ENCODE assay signal across 15 mouse cellular contexts in genomic region chr5:113723567-113724237, GRCm38 (mm10). TPM values are rescaled to one million over a fixed set of nuclear protein-coding genes. Genes with fewer than 3 reads are reported as not detected.
DNase-seq lines count a peak whose midpoint lies in the region; ATAC-seq lines count a peak whose summit lies in the region.
"Had no signal": no experiment of that assay in that cellular context is flagged by ENCODE, and none has a peak within 500 bp of the region (broad histone marks: within the 10 kb centered on the region; RNA-seq: fewer than 3 reads in every experiment).

No protein-coding gene starts in this region.

- DNase-seq in right cerebral cortex, postnatal 4 days, result peak; percentile 33
- no peak for DNase-seq in right cerebral cortex, postnatal 36 days (ENCODE audit: low spot score in 2 of 2)
- peak; percentile 100 for DNase-seq in cerebellum, adult 9-10 months
- DNase-seq in frontal cortex, postnatal 10 days (ENCODE audit: low spot score in 2 of 2), result no peak
- DNase-seq in lung, postnatal 4 days, result no peak

- H3K9me3 ChIP-seq in hindbrain, embryonic 16.5 days (ENCODE audit: control insufficient read depth, low read length), result no peaks in the 10 kb centered on the region
- no peaks in the 10 kb centered on the region for H3K9me3 ChIP-seq in hindbrain, embryonic 13.5 days
- H3K9me3 ChIP-seq: midbrain, embryonic 12.5 days had no signal

- H3K36me3 ChIP-seq in hindbrain, embryonic 16.5 days (ENCODE audit: control insufficient read depth, insufficient read depth, low read length), result no peaks in the 10 kb centered on the region
- no peaks in the 10 kb centered on the region for H3K36me3 ChIP-seq in hindbrain, embryonic 13.5 days
- H3K36me3 ChIP-seq: midbrain, embryonic 12.5 days had no signal

- H3K4me1 ChIP-seq in hindbrain, embryonic 16.5 days (ENCODE audit: control insufficient read depth, insufficient read depth, low read depth, low read length), result peaks cover 11% of the 10 kb centered on the region
- H3K4me1 ChIP-seq in hindbrain, embryonic 13.5 days (replicated peaks), result peaks cover 21% of the 10 kb centered on the region

- H3K27ac ChIP-seq in hindbrain, embryonic 16.5 days (ENCODE audit: low read depth, low read length), result no peak overlapping the region; the same call in 1 of the 2 replicates
- H3K27ac ChIP-seq in hindbrain, embryonic 13.5 days, result no peak overlapping the region
- H3K27ac ChIP-seq: midbrain, embryonic 12.5 days had no signal

- no peaks in the 10 kb centered on the region for H3K27me3 ChIP-seq in hindbrain, embryonic 16.5 days (replicated peaks; ENCODE audit: control insufficient read depth, insufficient read depth, low read length)
- H3K27me3 ChIP-seq in hindbrain, embryonic 13.5 days, result peaks cover 8% of the 10 kb centered on the region

- ATAC-seq in hindbrain, embryonic 16.5 days, result 0 out of 2 replicates have a peak, but pooled peaks have one; percentile 3
- ATAC-seq in hindbrain, embryonic 13.5 days (ENCODE audit: low FRiP score), result no peak
- ATAC-seq in megakaryocyte progenitor cell, adult 5-6 weeks (replicated peaks; ENCODE audit: poor library complexity), result no peak

- no peak overlapping the region for H3K4me3 ChIP-seq in hindbrain, embryonic 16.5 days (ENCODE audit: low read length)
- H3K4me3 ChIP-seq in hindbrain, embryonic 13.5 days, result no peak overlapping the region
- H3K4me3 ChIP-seq: midbrain, embryonic 12.5 days had no signal

- whole genome bisulfite sequencing in hindbrain, embryonic 16.5 days, result 33% methylated on average over 8 of the region's 8 CpGs
- 34% methylated on average over 8 of the region's 8 CpGs for WGBS in hindbrain, embryonic 13.5 days

- H3K4me2 ChIP-seq in hindbrain, embryonic 16.5 days (ENCODE audit: low read length), result no peak overlapping the region
- no peak overlapping the region for H3K4me2 ChIP-seq in hindbrain, embryonic 13.5 days
- H3K4me2 ChIP-seq: lung, embryonic 14.5 days; midbrain, embryonic 12.5 days had no signal

- H3K9ac ChIP-seq in hindbrain, embryonic 16.5 days (ENCODE audit: low read depth, low read length), result no peak overlapping the region
- no peak overlapping the region for H3K9ac ChIP-seq in hindbrain, embryonic 13.5 days
- H3K9ac ChIP-seq: lung, embryonic 14.5 days; midbrain, embryonic 12.5 days had no signal

RNA-seq across cellular contexts. Expression of gene 1700069L16Rik, which starts 0.9 kb away (rescaled TPM):
- polyA plus RNA-seq in hindbrain, embryonic 16.5 days (2015; fragmentation: Nextera tagmentation; extraction: Ambion mirVana), result not detected in 2 replicates
- polyA plus RNA-seq in hindbrain, embryonic 13.5 days (2015; fragmentation: Nextera tagmentation; extraction: Ambion mirVana), result not detected in 2 replicates
- total RNA-seq in megakaryocyte progenitor cell, adult 5-6 weeks (2015), result not detected in 2 replicates
- not detected in 2 replicates for total RNA-seq in megakaryocyte progenitor cell, adult 5-6 weeks (2017)
- total RNA-seq: gastrocnemius, postnatal 4 days had no signal
- polyA plus RNA-seq: embryonic facial prominence, embryonic 11.5 days; heart, embryonic 14.5 days; limb, embryonic 14.5 days; lung, embryonic 14.5 days; midbrain, embryonic 12.5 days; stomach, embryonic 14.5 days had no signal

RNA-seq across cellular contexts. Expression of gene Ficd, which starts 11.9 kb away (rescaled TPM):
- polyA plus RNA-seq in hindbrain, embryonic 16.5 days (2015; fragmentation: Nextera tagmentation; extraction: Ambion mirVana), result 10.9 and 11.1 TPM in 2 replicates
- polyA plus RNA-seq in hindbrain, embryonic 13.5 days (2015; fragmentation: Nextera tagmentation; extraction: Ambion mirVana), result 8.0 and 8.2 TPM in 2 replicates
- 2.5 and 3.1 TPM in 2 replicates for total RNA-seq in megakaryocyte progenitor cell, adult 5-6 weeks (2015)
- total RNA-seq in megakaryocyte progenitor cell, adult 5-6 weeks (2017), result 1.5 and 2.6 TPM in 2 replicates

RNA-seq across cellular contexts. Expression of gene Sart3, which starts 48.6 kb away (rescaled TPM):
- 37.7 and 39.0 TPM in 2 replicates for polyA plus RNA-seq in hindbrain, embryonic 16.5 days (2015; fragmentation: Nextera tagmentation; extraction: Ambion mirVana)
- polyA plus RNA-seq in hindbrain, embryonic 13.5 days (2015; fragmentation: Nextera tagmentation; extraction: Ambion mirVana), result 44.0 and 46.0 TPM in 2 replicates
- 16.2 and 17.2 TPM in 2 replicates for total RNA-seq in megakaryocyte progenitor cell, adult 5-6 weeks (2015)
- total RNA-seq in megakaryocyte progenitor cell, adult 5-6 weeks (2017), result 26.0 and 37.7 TPM in 2 replicates

RNA-seq across cellular contexts. Expression of gene Iscu, which starts 48.8 kb away (rescaled TPM):
- polyA plus RNA-seq in hindbrain, embryonic 16.5 days (2015; fragmentation: Nextera tagmentation; extraction: Ambion mirVana), result 86.8 and 94.0 TPM in 2 replicates
- 91.5 and 93.4 TPM in 2 replicates for polyA plus RNA-seq in hindbrain, embryonic 13.5 days (2015; fragmentation: Nextera tagmentation; extraction: Ambion mirVana)
- 108 TPM in 2 replicates for total RNA-seq in megakaryocyte progenitor cell, adult 5-6 weeks (2015)
- 87.2 and 98.4 TPM in 2 replicates for total RNA-seq in megakaryocyte progenitor cell, adult 5-6 weeks (2017)

Comparison
In these comparisons a context has a peak if more than half of its experiments do, and no peak if none do; other contexts are left out.
1. DNase-seq: peak in right cerebral cortex, postnatal 4 days (single experiment) and cerebellum, adult 9-10 months (single experiment); none in right cerebral cortex, postnatal 36 days (0 of 2), frontal cortex, postnatal 10 days (0 of 2) and lung, postnatal 4 days (0 of 2).